Mouse (Mus musculus): ENCODE results near the gene Wdr25.

Gene Wdr25

GRCm38 (mm10) chr12:108936834-108937233 is 43.4 kb downstream of the Wdr25 start:
- DNase-seq (ENCODE audit: low spot score in 2 of 2) = no peak

DNA sequence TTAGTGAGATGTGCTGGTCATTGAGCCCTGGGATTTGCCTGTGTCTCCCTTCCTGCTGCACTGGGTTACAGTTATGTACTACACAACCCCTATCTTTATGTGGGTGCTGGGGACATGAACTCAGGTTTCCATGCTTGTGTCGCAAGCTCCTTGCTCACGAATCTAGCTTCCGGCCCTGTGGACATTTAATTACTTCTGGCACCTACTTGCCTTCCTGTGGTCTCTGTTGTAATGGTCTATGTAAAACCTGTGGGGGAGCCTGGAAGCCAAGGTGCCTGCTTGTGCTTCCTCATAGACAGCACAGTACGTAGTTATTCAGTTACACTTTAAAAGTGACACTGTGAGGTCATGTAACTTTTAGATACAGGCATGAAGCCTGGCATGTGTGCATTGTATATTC is 44.1 kb downstream of the Wdr25 start:
- no peak for DNase-seq (ENCODE audit: low spot score in 2 of 2)

GRCm38 (mm10) chr12:108938844-108939243 is 45.4 kb downstream of the Wdr25 start:
- DNase-seq (ENCODE audit: low spot score in 2 of 2) = no peak

DNA sequence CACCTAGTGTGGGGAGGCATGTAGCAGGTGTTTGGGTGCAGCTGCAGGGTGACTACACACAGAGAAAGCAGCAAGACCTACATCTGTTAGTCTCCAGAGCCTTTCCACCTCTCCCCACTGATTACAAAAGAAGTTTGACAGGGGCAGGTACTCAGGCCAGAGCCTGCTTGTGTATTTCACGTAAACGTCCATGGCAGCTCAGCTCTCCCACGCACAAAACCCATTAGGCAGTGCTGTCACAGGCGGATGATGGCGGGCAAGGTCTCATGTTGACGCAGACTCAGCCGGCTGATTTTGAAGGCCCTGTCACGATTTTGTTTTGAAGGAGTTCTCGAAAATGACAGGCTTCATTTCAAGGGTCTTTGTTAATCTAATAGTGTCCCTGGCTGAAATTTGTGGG is 45.9 kb downstream of the Wdr25 start:
- DNase-seq (ENCODE audit: low spot score in 2 of 2) = no peak

DNA sequence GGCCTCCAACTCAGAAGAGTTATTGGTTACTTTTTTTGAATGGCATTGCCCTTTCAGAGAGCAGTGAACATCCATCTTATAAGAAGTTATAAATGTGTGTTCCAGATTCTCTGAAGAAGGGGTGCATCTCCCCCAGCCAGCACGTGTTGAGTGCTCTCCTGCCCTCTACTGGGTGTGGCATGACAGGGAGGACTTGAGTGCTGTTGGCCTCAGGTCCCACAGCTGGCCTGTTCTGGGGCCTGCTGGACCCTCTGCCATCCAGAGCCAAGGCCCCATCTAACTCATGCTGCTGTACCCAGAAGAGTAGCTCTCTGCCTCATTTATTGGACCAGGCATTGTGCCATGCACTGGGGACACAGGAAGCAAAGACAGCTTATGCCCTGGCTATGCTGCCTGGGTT is 46.8 kb downstream of the Wdr25 start:
- DNase-seq (ENCODE audit: low spot score in 2 of 2) = no peak

DNA sequence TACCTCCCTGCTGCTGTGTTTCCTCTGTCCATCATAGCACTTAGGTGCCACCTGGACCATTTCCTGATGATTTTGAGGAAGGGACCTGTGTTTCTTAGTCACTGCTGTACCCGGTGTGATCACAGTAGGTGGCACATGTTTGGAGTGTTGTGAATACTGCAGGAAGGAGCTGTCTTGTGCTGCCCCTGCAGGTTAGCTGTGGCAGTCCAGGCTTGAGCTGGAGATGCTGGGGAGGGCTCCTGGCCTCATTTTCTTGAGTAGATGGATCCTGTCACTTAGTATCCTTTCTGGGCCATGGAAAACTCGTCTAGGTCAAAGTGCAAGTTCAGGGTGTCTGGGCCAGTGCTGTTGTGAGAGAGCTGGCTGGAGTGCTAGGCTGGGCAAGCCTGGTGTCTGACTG is 47.9 kb downstream of the Wdr25 start:
- DNase-seq (ENCODE audit: low spot score in 2 of 2) = no peak

- DNase-seq (ENCODE audit: low spot score in 2 of 2) = no peak
Observed at GRCm38 (mm10) chr12:108942203-108942923, 48.9 kb downstream of the Wdr25 start.

- no peak for DNase-seq (ENCODE audit: low spot score in 2 of 2)
Observed at GRCm38 (mm10) chr12:108953011-108953550, 59.6 kb downstream of the Wdr25 start.

GRCm38 (mm10) chr12:108953838-108954237 is 60.4 kb downstream of the Wdr25 start:
- DNase-seq (ENCODE audit: low spot score in 2 of 2) = no peak

DNA sequence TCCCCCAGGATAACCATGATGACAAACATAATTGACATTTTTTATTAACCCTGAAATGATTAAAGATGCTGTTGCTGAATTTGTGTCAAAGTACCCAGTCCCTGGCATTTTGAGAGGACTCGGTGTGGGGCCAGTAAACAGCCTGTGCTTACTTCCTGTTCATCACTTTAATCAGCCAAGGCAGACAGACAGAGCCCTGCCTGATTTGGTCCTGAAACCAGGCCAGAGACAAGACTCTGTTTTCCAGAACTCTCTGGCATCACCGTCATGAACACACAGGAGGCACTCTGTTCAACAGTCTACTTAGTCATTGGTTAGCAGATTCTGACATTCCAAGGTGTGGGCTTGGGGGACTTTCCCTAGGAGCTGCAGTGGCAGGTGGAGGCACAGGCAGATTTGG is 61.0 kb downstream of the Wdr25 start:
- no peak for DNase-seq (ENCODE audit: low spot score in 2 of 2)

GRCm38 (mm10) chr12:108958483-108958882 is 65.1 kb downstream of the Wdr25 start:
- no peak for DNase-seq (ENCODE audit: low spot score in 2 of 2)

DNA sequence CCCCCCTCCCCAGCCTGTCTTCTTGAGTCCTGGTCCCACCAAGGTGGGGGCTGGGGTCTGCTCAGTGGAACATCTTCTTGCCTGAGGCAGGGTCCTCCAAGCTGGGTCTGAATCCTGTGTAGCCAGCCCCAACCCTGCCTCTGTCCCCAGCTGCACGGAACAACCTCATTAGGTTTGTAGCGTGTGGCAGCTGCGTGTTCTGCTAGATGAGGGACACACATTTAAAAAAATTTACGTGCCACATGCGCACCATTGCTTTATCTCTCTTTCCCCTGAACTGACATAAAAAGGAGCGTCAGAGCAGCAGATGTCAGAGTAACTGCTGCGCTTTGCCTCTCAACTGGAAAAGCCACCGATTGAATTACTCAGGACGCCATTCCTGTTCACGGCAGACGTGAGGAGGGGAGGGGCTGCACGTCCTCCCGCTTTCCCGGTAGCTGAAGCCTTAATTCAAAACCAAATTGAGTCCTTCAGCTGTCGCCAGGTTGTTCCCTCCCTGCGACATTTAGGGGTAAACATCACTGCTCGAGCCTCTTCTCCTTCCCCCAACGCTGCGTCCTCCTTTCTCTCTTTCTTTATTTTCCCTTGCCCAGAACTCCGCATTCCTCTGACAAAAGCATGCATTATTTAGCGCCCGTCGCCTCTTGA is 65.7 kb downstream of the Wdr25 start:
- DNase-seq (ENCODE audit: low spot score in 2 of 2) = no peak

DNA sequence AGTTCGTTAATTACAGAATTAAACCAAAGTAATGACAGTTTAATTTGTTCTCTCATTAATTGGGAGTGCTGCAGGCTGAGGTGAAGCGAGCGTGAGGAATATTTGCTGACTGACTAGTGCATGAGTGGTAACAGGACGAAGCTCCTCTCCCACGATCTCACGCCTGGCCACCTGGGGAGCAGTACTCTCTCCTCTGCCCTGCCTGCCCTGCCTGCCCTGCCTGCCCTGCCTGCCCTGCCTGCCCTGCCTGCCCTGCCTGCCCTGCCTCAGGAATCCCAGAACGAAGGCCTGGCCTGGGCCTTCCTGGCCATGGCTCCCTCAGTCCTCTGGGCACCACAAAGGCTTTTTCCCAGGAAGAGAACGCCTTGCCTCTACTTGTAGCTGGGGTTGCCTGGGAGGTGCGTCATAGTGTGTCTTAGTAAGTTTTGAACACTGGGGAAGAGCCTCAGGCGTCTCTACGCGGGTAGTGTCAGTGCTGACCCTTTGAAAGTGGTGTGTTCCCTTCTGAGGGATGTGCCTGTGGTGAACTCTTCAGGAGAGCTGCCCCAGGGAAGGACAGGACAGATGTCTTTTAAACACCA is 66.3 kb downstream of the Wdr25 start:
- no peak for DNase-seq (ENCODE audit: low spot score in 2 of 2)

GRCm38 (mm10) chr12:108960225-108960624 is 66.8 kb downstream of the Wdr25 start:
- DNase-seq (ENCODE audit: low spot score in 2 of 2) = no peak

DNA sequence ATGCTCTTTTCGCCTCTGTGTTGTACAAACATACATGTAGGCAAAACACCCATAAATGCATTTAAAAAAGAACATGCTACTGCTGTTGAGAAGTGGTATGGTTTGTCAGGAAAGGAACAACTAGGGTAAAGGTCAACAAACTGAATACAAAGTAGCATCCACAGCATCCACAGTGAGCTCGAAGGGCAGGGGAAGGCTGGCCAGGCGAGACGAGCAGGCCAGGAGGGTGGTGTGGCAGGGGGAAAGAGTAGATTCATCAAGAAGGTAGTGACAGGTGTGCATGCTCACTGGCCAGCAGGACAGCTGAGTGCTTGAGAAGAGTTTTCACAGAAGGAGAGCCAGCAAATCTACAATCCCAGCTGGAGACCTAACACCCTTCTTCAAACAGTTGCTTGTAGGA is 74.2 kb downstream of the Wdr25 start:
- DNase-seq (ENCODE audit: low spot score in 2 of 2) = no peak

GRCm38 (mm10) chr12:108968031-108968430 is 74.6 kb downstream of the Wdr25 start:
- DNase-seq (ENCODE audit: low spot score in 2 of 2) = no peak

GRCm38 (mm10) chr12:108971446-108971845 is 78.0 kb downstream of the Wdr25 start:
- no peak for DNase-seq (ENCODE audit: low spot score in 2 of 2)

- no peak for DNase-seq (ENCODE audit: low spot score in 2 of 2)
Observed at GRCm38 (mm10) chr12:108972234-108972633, 78.8 kb downstream of the Wdr25 start.

DNA sequence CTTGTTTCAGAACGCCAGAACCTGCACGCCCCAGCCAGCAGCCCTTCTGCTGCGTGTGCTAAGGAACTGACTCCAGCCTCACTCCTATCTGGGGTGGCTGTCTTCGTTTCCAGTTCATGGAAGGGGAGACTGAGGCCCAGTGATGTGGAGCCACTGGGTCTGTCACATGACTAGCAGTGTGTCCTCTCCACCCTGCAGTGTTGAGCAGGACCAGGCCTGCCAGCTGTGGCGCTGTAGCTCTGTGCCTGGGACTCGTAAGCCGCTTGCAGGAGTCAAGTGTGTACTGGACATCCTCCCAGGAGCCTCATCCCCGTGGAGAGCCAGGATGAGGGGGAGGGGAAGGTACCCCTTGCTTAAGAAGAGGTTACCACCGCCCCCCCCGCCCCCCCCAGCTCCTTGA is 86.5 kb downstream of the Wdr25 start:
- no peak for DNase-seq (ENCODE audit: low spot score in 2 of 2)

- no peak for DNase-seq (ENCODE audit: low spot score in 2 of 2)
Observed at GRCm38 (mm10) chr12:108981941-108982683, 88.7 kb downstream of the Wdr25 start.

- no peak for DNase-seq (ENCODE audit: low spot score in 2 of 2)
Observed at GRCm38 (mm10) chr12:108982684-108982960, 89.2 kb downstream of the Wdr25 start.

DNA sequence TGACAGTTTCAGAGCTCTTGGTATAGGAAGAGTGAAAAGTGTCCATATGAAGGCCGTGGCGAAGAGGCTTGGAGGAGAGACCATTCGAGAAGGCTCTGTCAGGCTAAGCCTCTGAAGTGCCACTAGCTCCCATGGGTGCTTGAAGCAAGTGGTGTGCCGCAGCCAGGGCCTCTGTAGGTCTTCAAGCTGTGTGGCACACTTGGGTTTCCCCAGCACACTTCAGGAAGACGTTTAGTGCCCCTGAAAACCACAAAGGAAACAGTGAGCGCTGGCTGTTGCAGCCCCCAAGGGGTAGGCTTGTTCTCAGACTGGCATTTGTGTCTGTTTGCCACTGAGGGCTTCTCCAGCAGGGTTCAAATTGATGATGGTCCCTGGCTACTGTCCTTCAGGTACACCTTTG is 90.1 kb downstream of the Wdr25 start:
- no peak for DNase-seq (ENCODE audit: low spot score in 2 of 2)

- DNase-seq (ENCODE audit: low spot score in 2 of 2) = no peak
Observed at GRCm38 (mm10) chr12:108984471-108984870, 91.0 kb downstream of the Wdr25 start.

Measured in spleen, postnatal 14 days (tissue).